Mouse (Mus musculus) cerebellum, adult 11 months (tissue): ENCODE data around the gene Vmn1r55.
"Not testable (repeated sequence)": the region's sequence is repeated elsewhere in the genome, so short reads cannot be mapped to it uniquely, and the experiment has no call there.

ENCODE experiments used
- DNase-seq: peaks from one replicate; pipeline ENCODE4 v3.0.0; 2022

Vmn1r55 gene

GRCm38 (mm10) chr7:5080815-5081214 is 68.7 kb downstream of the Vmn1r55 start:
- DNase-seq: no peak

DNA sequence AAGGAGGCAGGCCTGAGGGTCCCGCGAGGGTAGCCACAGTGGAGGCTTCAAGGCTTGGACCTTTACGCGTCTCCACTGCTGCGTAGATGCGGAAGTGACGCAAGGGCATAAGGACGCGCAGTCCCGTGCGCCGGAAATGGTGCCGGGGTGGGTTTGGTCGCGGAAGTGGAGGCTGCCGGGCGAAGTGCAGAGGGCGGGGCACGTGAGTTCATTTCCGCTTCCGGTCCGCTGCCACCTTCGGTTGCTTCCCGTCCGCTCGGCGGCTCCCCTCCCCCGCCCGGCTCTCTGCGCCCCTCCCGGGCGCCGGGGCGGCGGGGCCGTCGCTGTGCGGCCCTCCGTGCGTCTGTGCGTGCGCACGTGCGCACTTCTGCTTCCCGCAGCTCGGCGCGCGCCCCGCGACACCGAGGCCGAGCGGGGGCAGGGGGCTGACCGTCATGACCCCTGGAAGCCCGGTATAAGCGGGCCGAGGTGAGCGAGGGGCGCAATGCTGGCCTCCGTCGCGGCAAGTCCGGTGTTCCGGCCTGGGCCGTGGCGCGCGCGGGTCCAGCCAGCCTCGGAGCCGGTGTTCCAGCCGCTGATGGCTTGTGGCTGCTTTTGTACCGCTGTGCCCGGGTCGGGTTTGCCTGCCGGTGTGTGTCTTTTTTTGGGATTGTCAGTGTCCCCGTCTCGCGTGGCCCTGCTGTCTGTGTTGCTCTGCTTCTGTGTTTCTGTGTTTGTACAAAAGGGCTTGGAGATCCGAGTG is 69.3 kb downstream of the Vmn1r55 start, which contains the start of gene Epn1:
Gene Epn1 (plus strand): TSS at position 226 of the 742 bp plus-strand sequence.
- DNase-seq: peak; percentile 96

- not testable (repeated sequence) for DNase-seq
These were observed 70.0 kb downstream of the Vmn1r55 start for GRCm38 (mm10) chr7:5079365-5080009.
